Mouse (Mus musculus): ENCODE measurements at regions not wholly inside any gene's neighbourhood (a gene's known extent, or its start where the extent isn't known, plus 50 kb on each side); places are given as distances from the start of the nearest gene placed in this dataset.

- 93% methylated on average over 15 of the region's 15 CpGs for WGBS
- TF ChIP-seq POLR2A (IDR thresholded peaks at IDR 0.05; ENCODE audit: borderline replicate concordance, extremely low read depth, low read depth, low read length), result no peak
- TF ChIP-seq CTCF (IDR thresholded peaks at IDR 0.05; ENCODE audit: insufficient read depth, low read length), result no peak
- no peak for DNase-seq
- no peak overlapping the region for H3K4me3 ChIP-seq (replicated peaks; ENCODE audit: extremely low read depth, low read depth, low read length)
- no peaks in the 10 kb centered on the region for H3K4me1 ChIP-seq (ENCODE audit: control insufficient read depth, insufficient read depth, low read length)
These were observed 69.4 kb upstream of the Arid2 start for GRCm38 (mm10) chr15:96217896-96218295.

- WGBS, result 86% methylated on average over 7 of the region's 7 CpGs
- Histone ChIP-seq H3K4me1 (ENCODE audit: control insufficient read depth, insufficient read depth, low read length) (no peaks in the 10 kb centered on the region), H3K4me3 (replicated peaks; ENCODE audit: extremely low read depth, low read depth, low read length) (no peak overlapping the region)
- DNase-seq, result no peak
- TF ChIP-seq CTCF (IDR thresholded peaks at IDR 0.05; ENCODE audit: insufficient read depth, low read length) (no peak), POLR2A (IDR thresholded peaks at IDR 0.05; ENCODE audit: borderline replicate concordance, extremely low read depth, low read depth, low read length) (no peak)
These were observed 67.6 kb upstream of the Arid2 start for GRCm38 (mm10) chr15:96219746-96220145.

- no peak for TF ChIP-seq CTCF (IDR thresholded peaks at IDR 0.05; ENCODE audit: insufficient read depth, low read length)
- TF ChIP-seq POLR2A (IDR thresholded peaks at IDR 0.05; ENCODE audit: borderline replicate concordance, extremely low read depth, low read depth, low read length), result no peak
- WGBS, result 65% methylated on average over 3 of the region's 3 CpGs
- DNase-seq, result no peak
These were observed 55.3 kb upstream of the Arid2 start for GRCm38 (mm10) chr15:96231969-96232368.

GRCm38 (mm10) chr15:96233113-96233512 lies 54.2 kb upstream of the Arid2 start:
- H3K4me1 ChIP-seq (ENCODE audit: control insufficient read depth, insufficient read depth, low read length), result no peaks in the 10 kb centered on the region
- H3K4me3 ChIP-seq (replicated peaks; ENCODE audit: extremely low read depth, low read depth, low read length), result no peak overlapping the region
- TF ChIP-seq POLR2A (IDR thresholded peaks at IDR 0.05; ENCODE audit: borderline replicate concordance, extremely low read depth, low read depth, low read length) (no peak), CTCF (IDR thresholded peaks at IDR 0.05; ENCODE audit: insufficient read depth, low read length) (no peak)
- no peak for DNase-seq

More at GRCm38 (mm10) chr15:96231969-96232368, 55.3 kb upstream of the Arid2 start:
- Histone ChIP-seq H3K4me3 (replicated peaks; ENCODE audit: extremely low read depth, low read depth, low read length) (no peak overlapping the region), H3K4me1 (ENCODE audit: control insufficient read depth, insufficient read depth, low read length) (no peaks in the 10 kb centered on the region)

- Histone ChIP-seq H3K4me1 (ENCODE audit: control insufficient read depth, insufficient read depth, low read length) (no peaks in the 10 kb centered on the region), H3K4me3 (replicated peaks; ENCODE audit: extremely low read depth, low read depth, low read length) (no peak overlapping the region)
- TF ChIP-seq CTCF (IDR thresholded peaks at IDR 0.05; ENCODE audit: insufficient read depth, low read length) (no peak), POLR2A (IDR thresholded peaks at IDR 0.05; ENCODE audit: borderline replicate concordance, extremely low read depth, low read depth, low read length) (no peak)
- no peak for DNase-seq
- 65% methylated on average over 8 of the region's 8 CpGs for WGBS
These were observed 52.5 kb upstream of the Arid2 start for GRCm38 (mm10) chr15:96234783-96235182.

Measured in lung, adult 2 months (tissue).